Mouse (Mus musculus): ENCODE measurements around the gene Mdfi. TPM values are rescaled to one million over a fixed set of nuclear protein-coding genes. Genes with fewer than 3 reads are reported as not detected.

Mdfi gene
- polyA plus RNA-seq, 1 experiment, result 2.1 TPM

DNA sequence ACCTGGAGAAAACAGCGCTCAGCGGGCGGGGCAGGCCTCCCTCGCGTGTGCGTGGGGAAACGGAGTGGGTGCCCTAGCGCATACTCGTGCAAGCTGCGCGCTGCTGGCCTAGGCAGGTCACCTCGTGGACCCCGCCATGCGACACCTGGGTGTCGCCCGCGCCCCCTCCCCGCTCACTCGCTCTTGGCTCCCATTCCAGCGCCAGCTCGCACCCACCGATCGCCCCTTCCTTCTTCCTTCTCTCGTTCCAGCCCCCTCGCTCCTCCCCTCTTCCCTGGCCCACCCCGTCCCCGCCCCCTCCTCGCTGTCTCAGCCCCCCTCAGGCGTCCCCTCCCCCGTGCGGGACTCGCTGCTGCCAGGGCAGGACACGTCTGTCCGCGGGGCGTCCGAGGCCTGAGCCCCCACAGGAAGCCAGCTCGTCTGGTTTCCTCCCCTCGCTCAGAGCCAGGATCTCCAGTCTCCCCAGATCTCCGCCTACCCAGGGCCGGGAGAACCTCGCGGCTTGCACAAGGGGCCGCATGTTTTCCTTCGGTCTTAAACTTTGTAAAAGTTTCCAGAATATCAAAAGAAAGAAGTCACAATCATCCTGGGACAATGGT is 1.4 kb downstream of the Mdfi start:
- Histone ChIP-seq H3K4me3 (ENCODE audit: insufficient read depth, low read length) (peak overlapping the region; percentile 29; the same call in 1 of the 2 replicates), H3K4me1 (ENCODE audit: control insufficient read depth, insufficient read depth, low read length) (no peaks in the 10 kb centered on the region), H3K27ac (ENCODE audit: insufficient read depth, low read length) (no peak overlapping the region)
- TF ChIP-seq CTCF (IDR thresholded peaks at IDR 0.05; ENCODE audit: extremely low read depth, insufficient read depth, low read length) (no peak), POLR2A (IDR thresholded peaks at IDR 0.05; ENCODE audit: extremely low read depth, insufficient read depth, low read length) (no peak)

DNA sequence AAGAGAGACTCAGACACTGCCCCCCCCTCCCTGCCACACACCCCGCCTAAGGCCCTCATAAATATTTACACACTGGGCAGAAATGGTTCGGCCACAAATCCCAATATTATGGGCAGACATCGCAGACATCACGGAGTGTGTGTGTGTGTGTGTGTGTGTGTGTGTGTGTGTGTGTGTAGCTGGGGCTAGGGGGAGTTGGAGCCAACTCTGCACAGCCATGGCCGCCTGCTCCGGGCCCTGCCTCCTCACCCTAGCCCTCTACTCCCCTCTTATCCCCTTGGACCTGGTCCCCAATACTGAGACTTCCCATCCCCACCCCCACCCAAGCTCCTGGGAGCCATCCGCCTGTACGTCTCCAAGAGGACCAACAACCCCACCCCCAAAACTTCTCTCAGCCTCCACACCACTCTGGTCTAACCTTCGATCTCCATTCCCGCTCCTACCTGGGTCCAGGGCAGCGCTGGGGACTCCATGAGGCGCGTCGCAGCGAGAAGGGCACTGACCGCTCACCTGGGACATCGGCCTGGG is 1.9 kb downstream of the Mdfi start:
- H3K4me3 ChIP-seq (ENCODE audit: insufficient read depth, low read length), result peak overlapping the region; percentile 29; the same call in 1 of the 2 replicates
- TF ChIP-seq CTCF (IDR thresholded peaks at IDR 0.05; ENCODE audit: extremely low read depth, insufficient read depth, low read length) (no peak), POLR2A (IDR thresholded peaks at IDR 0.05; ENCODE audit: extremely low read depth, insufficient read depth, low read length) (no peak)
- H3K27ac ChIP-seq (ENCODE audit: insufficient read depth, low read length), result no peak overlapping the region
- H3K4me1 ChIP-seq (ENCODE audit: control insufficient read depth, insufficient read depth, low read length), result no peaks in the 10 kb centered on the region

GRCm38 (mm10) chr17:47831772-47832171 is 2.7 kb downstream of the Mdfi start:
- Histone ChIP-seq H3K4me1 (ENCODE audit: control insufficient read depth, insufficient read depth, low read length) (no peaks in the 10 kb centered on the region), H3K4me3 (ENCODE audit: insufficient read depth, low read length) (no peak overlapping the region), H3K27ac (ENCODE audit: insufficient read depth, low read length) (no peak overlapping the region)
- no peak for TF ChIP-seq CTCF (IDR thresholded peaks at IDR 0.05; ENCODE audit: extremely low read depth, insufficient read depth, low read length)
- TF ChIP-seq POLR2A (IDR thresholded peaks at IDR 0.05; ENCODE audit: extremely low read depth, insufficient read depth, low read length), result no peak

- no peak for TF ChIP-seq POLR2A (IDR thresholded peaks at IDR 0.05; ENCODE audit: extremely low read depth, insufficient read depth, low read length)
- TF ChIP-seq CTCF (IDR thresholded peaks at IDR 0.05; ENCODE audit: extremely low read depth, insufficient read depth, low read length), result no peak
- Histone ChIP-seq H3K4me1 (ENCODE audit: control insufficient read depth, insufficient read depth, low read length) (no peaks in the 10 kb centered on the region), H3K27ac (ENCODE audit: insufficient read depth, low read length) (no peak overlapping the region), H3K4me3 (ENCODE audit: insufficient read depth, low read length) (no peak overlapping the region)
Observed at GRCm38 (mm10) chr17:47831161-47831560, 3.3 kb downstream of the Mdfi start.

- H3K27ac ChIP-seq (ENCODE audit: insufficient read depth, low read length), result no peak overlapping the region
- no peak for TF ChIP-seq POLR2A (IDR thresholded peaks at IDR 0.05; ENCODE audit: extremely low read depth, insufficient read depth, low read length)
- no peak for TF ChIP-seq CTCF (IDR thresholded peaks at IDR 0.05; ENCODE audit: extremely low read depth, insufficient read depth, low read length)
- H3K4me1 ChIP-seq (ENCODE audit: control insufficient read depth, insufficient read depth, low read length), result no peaks in the 10 kb centered on the region
- H3K4me3 ChIP-seq (ENCODE audit: insufficient read depth, low read length), result no peak overlapping the region
Observed at GRCm38 (mm10) chr17:47821339-47821738, 13.2 kb downstream of the Mdfi start.

DNA sequence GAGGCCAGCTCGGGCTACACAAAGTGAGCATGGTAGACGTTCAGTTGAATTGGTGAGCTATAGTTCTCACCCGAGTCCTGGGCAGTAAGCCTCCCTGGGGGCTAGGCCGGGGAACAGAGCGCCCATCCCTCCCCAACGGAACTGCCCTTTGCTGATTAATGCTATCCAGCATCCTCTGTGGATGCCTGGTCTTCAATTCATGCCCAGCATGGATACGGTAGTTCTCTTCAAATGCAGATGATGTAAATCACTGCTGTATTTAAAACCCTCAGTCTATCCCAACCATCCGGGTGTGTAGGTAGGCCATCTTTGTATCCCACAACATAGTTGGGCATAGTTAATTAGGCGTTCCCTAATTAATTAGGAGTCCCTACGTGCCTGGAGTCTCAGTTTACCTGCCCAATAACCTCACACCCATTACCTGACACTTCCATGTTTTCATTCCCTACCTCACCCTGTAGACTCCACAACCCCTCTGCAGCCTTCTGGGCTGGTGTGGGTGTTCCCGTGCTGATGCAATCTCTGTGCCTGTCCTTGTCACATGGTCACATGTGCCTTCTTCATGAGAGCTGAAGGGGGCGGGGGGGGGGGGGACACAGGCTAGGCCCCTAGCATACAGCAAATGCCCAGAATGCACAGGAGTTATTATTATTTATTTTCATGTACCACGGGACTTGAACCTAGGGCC is 16.3 kb downstream of the Mdfi start:
- Histone ChIP-seq H3K27ac (ENCODE audit: insufficient read depth, low read length) (no peak overlapping the region), H3K4me3 (ENCODE audit: insufficient read depth, low read length) (no peak overlapping the region), H3K4me1 (ENCODE audit: control insufficient read depth, insufficient read depth, low read length) (no peaks in the 10 kb centered on the region)
- TF ChIP-seq POLR2A (IDR thresholded peaks at IDR 0.05; ENCODE audit: extremely low read depth, insufficient read depth, low read length) (no peak), CTCF (IDR thresholded peaks at IDR 0.05; ENCODE audit: extremely low read depth, insufficient read depth, low read length) (no peak)

GRCm38 (mm10) chr17:47815446-47815845 is 19.0 kb downstream of the Mdfi start:
- Histone ChIP-seq H3K27ac (ENCODE audit: insufficient read depth, low read length) (no peak overlapping the region), H3K4me1 (ENCODE audit: control insufficient read depth, insufficient read depth, low read length) (no peaks in the 10 kb centered on the region), H3K4me3 (ENCODE audit: insufficient read depth, low read length) (no peak overlapping the region)
- TF ChIP-seq POLR2A (IDR thresholded peaks at IDR 0.05; ENCODE audit: extremely low read depth, insufficient read depth, low read length), result no peak

GRCm38 (mm10) chr17:47814496-47814895 is 20.0 kb downstream of the Mdfi start:
- no peak for TF ChIP-seq CTCF (IDR thresholded peaks at IDR 0.05; ENCODE audit: extremely low read depth, insufficient read depth, low read length)
- TF ChIP-seq POLR2A (IDR thresholded peaks at IDR 0.05; ENCODE audit: extremely low read depth, insufficient read depth, low read length), result no peak
- H3K27ac ChIP-seq (ENCODE audit: insufficient read depth, low read length), result no peak overlapping the region
- no peaks in the 10 kb centered on the region for H3K4me1 ChIP-seq (ENCODE audit: control insufficient read depth, insufficient read depth, low read length)
- H3K4me3 ChIP-seq (ENCODE audit: insufficient read depth, low read length), result no peak overlapping the region

GRCm38 (mm10) chr17:47813616-47814015 is 20.9 kb downstream of the Mdfi start:
- no peak for TF ChIP-seq POLR2A (IDR thresholded peaks at IDR 0.05; ENCODE audit: extremely low read depth, insufficient read depth, low read length)
- TF ChIP-seq CTCF (IDR thresholded peaks at IDR 0.05; ENCODE audit: extremely low read depth, insufficient read depth, low read length), result no peak
- no peak overlapping the region for H3K27ac ChIP-seq (ENCODE audit: insufficient read depth, low read length)

DNA sequence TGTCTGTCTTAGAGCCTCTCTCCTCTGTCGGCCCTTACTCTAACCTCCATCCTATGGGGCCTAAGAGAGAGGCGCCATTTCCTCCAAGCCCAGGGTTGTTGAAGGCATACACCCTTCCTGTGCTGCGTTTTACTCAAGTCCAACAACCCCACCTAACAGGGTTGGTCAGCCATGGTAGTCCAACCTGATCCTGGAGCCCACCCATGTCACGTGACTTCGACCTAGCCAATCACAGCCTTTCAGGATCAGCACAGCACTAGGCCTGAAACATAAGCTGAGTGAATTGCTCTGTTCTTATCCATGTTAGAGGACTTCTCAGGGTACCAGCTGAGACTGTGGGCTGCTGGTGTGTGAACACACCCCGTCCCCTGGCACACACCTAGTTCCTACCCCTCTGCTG is 22.3 kb downstream of the Mdfi start:
- Histone ChIP-seq H3K4me1 (ENCODE audit: control insufficient read depth, insufficient read depth, low read length) (no peaks in the 10 kb centered on the region), H3K4me3 (ENCODE audit: insufficient read depth, low read length) (no peak overlapping the region)

More at GRCm38 (mm10) chr17:47813616-47814015, 20.9 kb downstream of the Mdfi start:
- Histone ChIP-seq H3K4me3 (ENCODE audit: insufficient read depth, low read length) (no peak overlapping the region), H3K4me1 (ENCODE audit: control insufficient read depth, insufficient read depth, low read length) (no peaks in the 10 kb centered on the region)

More for the DNA sequence above, 22.3 kb downstream of the Mdfi start:
- no peak for TF ChIP-seq POLR2A (IDR thresholded peaks at IDR 0.05; ENCODE audit: extremely low read depth, insufficient read depth, low read length)
- no peak for TF ChIP-seq CTCF (IDR thresholded peaks at IDR 0.05; ENCODE audit: extremely low read depth, insufficient read depth, low read length)
- no peak overlapping the region for H3K27ac ChIP-seq (ENCODE audit: insufficient read depth, low read length)

All from cortical plate, adult 2 months (tissue).